Mouse (Mus musculus) heart, adult 8-10 months (tissue): ENCODE data around the gene 4930558K02Rik. TPM values are rescaled to one million over a fixed set of nuclear protein-coding genes. Genes with fewer than 3 reads are reported as not detected.
A peak's percentile ranks its signal among the peaks of the same experiment; 100 is the strongest.

Experiments
- DNase-seq: peaks from one replicate; pipeline ENCODE4 v3.0.0; 2022; ENCODE audit warnings: low spot score
- total RNA-seq, 4 experiments: library from RNA; stranded (reverse); gene quantifications; 2 replicates each; pipeline ENCODE4 v1.2.4; 2022

The 4930558K02Rik gene
- total RNA-seq, 4 experiments from 2014 or later, result not detected

- DNase-seq, result no peak
These were observed 19.3 kb upstream of the 4930558K02Rik start for GRCm38 (mm10) chr1:161998781-161999180.

- no peak for DNase-seq
These were observed 13.0 kb upstream of the 4930558K02Rik start for GRCm38 (mm10) chr1:161992389-161992788.

DNA sequence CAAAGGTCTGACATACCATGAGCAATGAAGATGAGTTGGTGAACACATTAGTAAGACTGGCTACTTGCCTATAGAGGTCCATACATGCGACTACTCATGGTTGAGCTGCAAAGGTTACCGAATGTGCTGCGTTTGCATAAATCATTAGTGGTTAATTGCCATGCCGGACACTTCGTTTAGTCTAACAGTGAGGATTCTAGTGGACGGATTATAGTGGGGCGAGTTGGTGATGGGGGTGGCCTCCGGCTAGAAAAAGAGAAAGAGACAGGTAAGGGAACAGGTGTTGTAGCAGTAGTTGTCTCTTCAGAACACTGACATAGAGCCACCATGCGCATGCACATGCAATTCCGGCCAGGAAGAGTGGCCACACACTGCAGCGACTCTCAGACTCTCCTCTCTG is 12.4 kb upstream of the 4930558K02Rik start:
- no peak for DNase-seq

GRCm38 (mm10) chr1:161990684-161991578 is 11.5 kb upstream of the 4930558K02Rik start:
- no peak for DNase-seq

- peak; percentile 74 for DNase-seq
These were observed 4.6 kb upstream of the 4930558K02Rik start for GRCm38 (mm10) chr1:161983979-161984566.

GRCm38 (mm10) chr1:161983451-161983850 is 4.0 kb upstream of the 4930558K02Rik start:
- DNase-seq, result peak; percentile 49

DNA sequence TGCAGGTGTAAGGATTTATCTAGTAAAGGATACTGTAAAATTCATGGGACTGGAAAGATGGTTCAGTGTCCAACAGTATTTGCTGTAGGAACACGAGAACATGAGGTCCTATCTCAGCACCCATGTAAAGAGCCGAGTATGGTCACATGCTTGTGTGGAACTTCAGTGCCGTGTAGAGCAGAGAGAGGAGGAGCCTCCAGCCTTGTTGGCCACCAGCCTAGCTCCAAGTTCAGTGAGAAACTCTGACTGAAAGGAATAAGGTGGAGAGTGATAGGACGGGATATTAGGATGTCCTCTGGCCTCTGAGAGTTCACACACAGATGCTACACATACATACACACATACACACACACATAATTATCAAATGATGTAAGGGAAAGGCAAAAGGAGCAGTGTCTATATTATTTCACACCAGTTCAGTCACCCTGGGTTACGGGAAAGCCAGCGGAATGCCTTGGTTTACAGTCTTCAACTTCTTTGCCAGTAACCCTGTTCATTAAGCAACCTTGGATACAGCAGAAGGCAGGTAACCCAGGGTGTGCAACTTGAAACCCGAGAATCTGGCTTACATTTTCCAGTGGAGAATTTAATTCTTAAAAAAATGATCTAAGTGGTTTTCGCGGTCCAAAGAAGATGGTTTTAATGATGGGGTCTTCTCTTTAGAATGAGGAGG is 1.3 kb upstream of the 4930558K02Rik start:
- DNase-seq, result no peak

DNA sequence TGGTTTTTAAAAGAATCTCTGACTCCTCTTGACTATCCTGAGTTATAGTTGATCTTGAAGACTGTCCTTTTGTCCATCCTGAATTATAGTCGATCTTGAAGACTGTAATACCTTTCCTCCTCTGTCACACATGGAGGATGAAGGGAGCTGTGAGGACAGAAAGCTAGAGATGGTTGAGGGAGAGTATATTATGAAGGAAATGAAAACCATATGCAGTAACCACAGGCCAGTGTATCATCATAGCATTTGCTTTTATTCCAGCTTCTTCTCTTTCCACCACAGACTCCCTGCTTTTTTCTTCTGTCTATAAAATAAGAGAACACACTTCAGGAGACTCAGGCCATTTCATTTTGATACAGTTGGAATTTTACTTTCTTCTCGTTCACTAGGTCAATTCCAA is 610 bp upstream of the 4930558K02Rik start:
- no peak for DNase-seq

DNA sequence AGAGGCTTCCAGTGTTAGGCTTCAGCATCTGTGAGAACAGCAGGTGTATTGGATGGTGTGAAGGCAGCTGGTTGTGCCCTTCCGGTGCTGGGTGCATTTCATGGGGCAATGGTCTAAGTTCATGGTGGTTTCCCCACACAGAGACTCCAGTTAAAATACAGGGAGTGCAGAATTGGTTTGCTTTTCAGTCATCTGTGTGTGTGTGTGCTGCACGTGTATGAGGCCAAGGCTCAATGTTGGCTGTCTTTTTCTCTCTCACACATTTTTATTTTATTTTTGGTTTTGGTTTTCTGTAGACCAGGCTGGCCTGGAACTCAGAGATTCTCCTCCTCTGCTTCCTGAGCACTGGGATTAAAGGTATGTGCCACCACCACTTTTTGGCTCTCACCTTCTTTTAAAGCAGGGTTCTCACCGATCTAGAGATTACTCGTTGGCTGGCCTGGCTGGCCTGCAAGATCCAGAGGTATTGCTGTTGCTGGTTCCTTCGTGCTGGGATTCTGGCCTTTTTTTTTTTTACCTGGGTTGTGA is 1.2 kb downstream of the 4930558K02Rik start:
- DNase-seq, result no peak

- peak; percentile 34 for DNase-seq
These were observed 2.1 kb downstream of the 4930558K02Rik start for GRCm38 (mm10) chr1:161977331-161977730.

- DNase-seq, result peak; percentile 89
These were observed 2.9 kb downstream of the 4930558K02Rik start for GRCm38 (mm10) chr1:161976255-161977182.

DNA sequence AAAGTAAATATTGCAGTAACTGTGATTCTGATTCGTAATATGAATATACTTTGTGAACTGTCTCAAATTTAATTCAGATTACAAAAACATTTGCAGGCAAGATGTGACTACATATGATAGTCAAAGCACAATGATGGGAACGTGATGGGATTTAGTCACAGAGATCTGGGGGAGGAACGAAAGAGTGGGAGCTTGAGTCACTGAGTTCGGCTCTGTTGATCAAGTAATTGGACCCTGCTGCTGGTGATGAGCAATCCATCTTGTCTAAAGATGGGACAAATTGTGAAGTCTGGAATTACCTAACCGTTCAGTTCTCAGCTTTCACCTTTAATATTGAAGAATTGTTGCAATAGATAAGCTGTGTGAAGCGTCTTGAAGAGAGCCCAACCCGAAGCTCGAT is 7.2 kb downstream of the 4930558K02Rik start:
- no peak for DNase-seq

DNA sequence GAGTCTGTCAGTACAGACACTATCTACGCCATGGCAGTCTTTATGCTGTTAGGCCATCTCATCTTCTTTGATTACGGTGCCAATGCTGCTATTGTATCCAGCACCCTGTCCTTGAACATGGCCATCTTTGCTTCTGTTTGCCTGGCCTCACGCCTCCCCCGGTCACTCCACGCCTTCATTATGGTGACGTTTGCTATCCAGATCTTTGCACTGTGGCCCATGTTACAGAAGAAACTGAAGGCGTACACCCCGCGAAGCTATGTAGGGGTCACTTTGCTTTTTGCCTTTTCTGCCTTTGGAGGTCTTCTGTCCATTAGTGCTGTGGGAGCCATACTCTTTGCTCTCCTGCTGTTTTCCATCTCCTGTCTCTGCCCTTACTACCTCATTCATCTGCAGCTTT is 8.6 kb downstream of the 4930558K02Rik start:
- DNase-seq, result no peak

GRCm38 (mm10) chr1:161968589-161969407 is 10.6 kb downstream of the 4930558K02Rik start, which contains the start of gene Pigc:
TSS of gene Pigc (plus strand) at chr1:161969186.
- DNase-seq, result peak; percentile 94

DNA sequence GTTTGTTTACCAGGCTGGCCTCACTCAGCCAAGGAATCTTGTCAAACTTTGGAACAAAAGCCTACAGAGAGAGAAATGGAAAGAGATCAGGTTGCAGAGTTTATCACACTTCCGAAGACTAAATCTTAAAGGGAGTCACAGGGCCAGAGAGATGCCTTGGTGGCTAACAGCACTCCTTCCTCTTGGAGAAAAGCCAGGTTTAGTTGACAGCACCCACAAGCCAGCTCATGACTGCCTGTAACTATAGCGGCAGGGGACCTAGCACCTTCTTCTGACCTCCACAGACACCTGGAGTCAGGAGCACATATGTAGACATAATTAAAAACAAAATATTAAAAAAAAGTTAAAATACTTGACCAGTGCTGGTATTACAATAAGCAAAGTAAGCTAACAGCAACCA is 11.5 kb downstream of the 4930558K02Rik start:
- no peak for DNase-seq

GRCm38 (mm10) chr1:161962465-161963377 is 16.7 kb downstream of the 4930558K02Rik start:
- DNase-seq, result no peak

- DNase-seq, result no peak
These were observed 21.2 kb downstream of the 4930558K02Rik start for GRCm38 (mm10) chr1:161957964-161958950.

- no peak for DNase-seq
These were observed 23.6 kb downstream of the 4930558K02Rik start for GRCm38 (mm10) chr1:161955846-161956245.
